Mouse (Mus musculus) left cerebral cortex, adult 9 months (tissue): ENCODE data around the gene Timm9.
"Not testable (repeated sequence)": the region's sequence is repeated elsewhere in the genome, so short reads cannot be mapped to it uniquely, and the experiment has no call there.

ENCODE experiments used
- DNase-seq, 2 experiments: peaks; one replicate each; pipeline ENCODE4 v3.0.0; 2022; ENCODE audit warnings: low spot score in 2 of 2

Timm9 gene

DNA sequence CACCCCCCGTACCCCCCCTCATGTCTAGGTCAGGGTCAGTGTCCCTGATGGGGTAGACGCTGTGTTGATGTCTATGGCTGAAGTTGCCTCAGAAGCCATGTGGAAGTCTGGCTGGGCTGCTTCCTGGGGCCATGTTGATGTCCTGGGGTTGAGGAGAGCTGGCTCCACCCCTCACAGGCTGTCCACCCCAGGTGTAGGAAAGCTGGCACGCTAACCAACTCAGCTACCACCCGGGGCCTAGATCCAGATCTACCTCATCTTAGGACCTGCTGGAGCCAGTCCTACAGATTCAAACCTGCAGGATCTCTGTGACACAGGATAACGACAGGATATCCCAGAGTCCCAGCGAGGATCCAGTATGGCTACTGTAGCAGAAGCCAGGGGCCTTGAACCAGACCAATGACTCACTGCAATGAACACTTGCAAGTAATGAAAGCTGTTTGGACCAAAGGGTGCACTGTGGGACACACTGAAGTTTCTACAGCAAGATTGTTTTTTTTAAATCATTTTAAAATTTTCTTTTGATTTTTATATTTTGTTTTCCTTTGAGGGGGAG is 29.2 kb downstream of the Timm9 start:
- DNase-seq: no peak

DNA sequence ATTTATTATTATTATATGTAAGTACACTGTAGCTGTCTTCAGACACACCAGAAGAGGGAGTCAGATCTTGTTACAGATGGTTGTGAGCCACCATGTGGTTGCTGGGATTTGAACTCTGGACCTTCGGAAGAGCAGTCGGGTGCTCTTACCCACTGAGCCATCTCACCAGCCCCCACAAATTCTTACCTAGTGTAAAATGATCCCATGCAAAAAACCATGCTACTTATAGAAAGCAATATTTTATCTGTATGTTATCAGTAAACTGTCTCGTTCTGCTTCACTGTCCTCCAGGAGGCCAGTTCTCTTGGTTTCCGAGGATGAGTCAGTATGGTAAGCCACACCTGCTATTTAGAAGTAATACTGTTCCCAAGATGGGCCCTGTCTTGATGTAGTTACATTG is 32.2 kb downstream of the Timm9 start:
- DNase-seq: not testable (repeated sequence)

DNA sequence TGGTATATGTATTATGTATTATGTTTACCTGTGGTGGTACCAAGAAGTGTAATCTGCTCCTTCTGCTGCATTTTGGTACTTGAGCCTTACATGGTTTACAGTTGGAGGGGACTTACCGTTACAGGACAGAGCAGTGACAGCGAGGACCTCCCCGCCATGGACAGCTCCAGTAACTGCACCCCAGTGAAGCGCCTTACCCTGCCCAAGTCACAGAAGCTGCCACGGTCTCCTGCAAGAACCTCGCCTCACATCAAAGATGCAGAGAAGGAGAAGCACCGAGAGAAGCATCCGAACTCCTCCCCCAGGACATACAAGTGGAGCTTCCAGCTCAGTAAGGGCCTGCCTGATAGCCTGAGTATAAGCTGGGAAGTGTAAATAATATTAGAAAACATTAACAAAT is 50.2 kb downstream of the Timm9 start:
- no peak for DNase-seq
